Mouse (Mus musculus): ENCODE measurements around the gene Fsd1. TPM values are rescaled to one million over a fixed set of nuclear protein-coding genes. Genes with fewer than 3 reads are reported as not detected.

Fsd1 gene
- polyA plus RNA-seq, 1 experiment from 2014 or later, result 9.7 TPM

DNA sequence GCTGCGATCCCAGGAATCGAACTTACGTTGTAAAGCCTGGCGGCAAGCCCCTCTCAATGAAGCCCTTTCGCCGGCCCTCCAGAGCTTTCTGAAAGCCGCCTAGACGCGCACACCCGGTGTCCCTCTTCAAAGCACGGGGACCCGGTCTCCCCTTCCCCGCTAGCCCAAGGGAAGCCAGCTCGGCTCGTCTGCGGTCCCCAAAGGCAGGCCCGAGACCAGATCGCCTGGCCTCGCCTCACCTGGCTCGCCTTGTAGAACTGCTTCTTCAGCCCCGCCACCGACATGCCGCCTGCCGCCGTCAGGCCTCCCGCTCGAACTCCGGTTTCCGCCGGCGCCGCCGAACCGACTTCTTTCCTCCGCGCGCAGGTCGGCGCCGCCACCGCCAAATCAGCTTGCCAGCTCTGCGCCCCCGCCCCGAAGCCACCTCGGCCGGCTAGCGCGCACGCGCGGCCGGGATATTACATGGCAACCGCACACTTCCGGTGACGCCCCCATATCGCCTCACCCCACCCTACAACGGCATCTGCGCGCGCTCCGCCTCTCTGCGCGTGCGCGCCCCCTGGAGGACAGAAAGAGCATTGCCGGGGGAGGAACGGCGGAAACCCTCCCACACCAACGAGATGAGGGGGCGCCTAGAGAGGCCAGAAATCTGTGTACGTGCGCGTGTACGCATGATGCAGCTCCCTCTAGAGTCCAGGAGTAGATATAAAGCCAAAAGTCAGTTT is 50.0 kb downstream of the Fsd1 start, which contains the start of gene Sh3gl1:
Sh3gl1 (minus strand) TSS at position 460 of the 725 bp plus-strand sequence.
- Histone ChIP-seq H3K36me3 (ENCODE audit: control insufficient read depth, insufficient read depth, low read length) (peaks cover 4% of the 10 kb centered on the region; the same call in 1 of the 2 replicates), H3K4me1 (ENCODE audit: control insufficient read depth, insufficient read depth, low read length) (peaks cover 40% of the 10 kb centered on the region), H3K4me3 (ENCODE audit: low read length) (peak within 1 kb of the TSS; percentile 94), H3K9me3 (ENCODE audit: control insufficient read depth, low read length) (no peaks in the 10 kb centered on the region), H3K27ac (ENCODE audit: low read length) (peak within 1 kb of the TSS; percentile 89), H3K4me2 (ENCODE audit: low read depth, low read length) (peak within 1 kb of the TSS; percentile 70), H3K27me3 (replicated peaks; ENCODE audit: control insufficient read depth, insufficient read depth, low read length) (no peaks in the 10 kb centered on the region), H3K9ac (ENCODE audit: low read depth, low read length) (peak within 1 kb of the TSS; percentile 96)
- peak; percentile 86 for ATAC-seq
- WGBS, result under 1% methylated on average over 73 of the region's 74 CpGs

DNA sequence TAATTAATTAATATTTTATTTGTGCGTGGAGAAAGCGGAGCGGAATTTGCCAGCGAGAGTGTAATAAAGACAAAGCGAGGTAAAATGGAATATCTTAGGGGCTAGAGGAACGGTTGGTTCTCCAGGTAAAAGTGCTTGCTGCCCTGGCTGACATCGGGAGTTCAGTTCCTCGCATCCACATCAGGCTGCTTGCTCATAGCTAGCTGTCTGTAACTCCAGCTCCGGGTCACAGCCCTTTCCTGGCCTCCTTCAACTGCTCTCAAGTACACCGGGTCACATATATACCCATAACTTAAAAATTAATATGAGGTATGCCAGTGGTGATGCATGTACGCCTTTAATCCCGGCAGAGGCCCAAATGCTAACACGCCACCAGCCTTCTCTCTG is 50.6 kb downstream of the Fsd1 start:
- WGBS, result 36% methylated on average over 13 of the region's 13 CpGs
- peaks cover 44% of the 10 kb centered on the region for H3K4me1 ChIP-seq (ENCODE audit: control insufficient read depth, insufficient read depth, low read length)
- peak; percentile 2; the same call in 1 of the 2 replicates for ATAC-seq
- peak overlapping the region; percentile 29; the same call in 1 of the 2 replicates for H3K27ac ChIP-seq (ENCODE audit: low read length)
- H3K4me3 ChIP-seq (ENCODE audit: low read length), result peak overlapping the region; percentile 40
- peaks cover 4% of the 10 kb centered on the region; the same call in 1 of the 2 replicates for H3K36me3 ChIP-seq (ENCODE audit: control insufficient read depth, insufficient read depth, low read length)
- H3K4me2 ChIP-seq (ENCODE audit: low read depth, low read length), result peak overlapping the region; percentile 54
- H3K9me3 ChIP-seq (ENCODE audit: control insufficient read depth, low read length), result no peaks in the 10 kb centered on the region
- no peaks in the 10 kb centered on the region for H3K27me3 ChIP-seq (replicated peaks; ENCODE audit: control insufficient read depth, insufficient read depth, low read length)
- H3K9ac ChIP-seq (ENCODE audit: low read depth, low read length), result peak overlapping the region; percentile 62

DNA sequence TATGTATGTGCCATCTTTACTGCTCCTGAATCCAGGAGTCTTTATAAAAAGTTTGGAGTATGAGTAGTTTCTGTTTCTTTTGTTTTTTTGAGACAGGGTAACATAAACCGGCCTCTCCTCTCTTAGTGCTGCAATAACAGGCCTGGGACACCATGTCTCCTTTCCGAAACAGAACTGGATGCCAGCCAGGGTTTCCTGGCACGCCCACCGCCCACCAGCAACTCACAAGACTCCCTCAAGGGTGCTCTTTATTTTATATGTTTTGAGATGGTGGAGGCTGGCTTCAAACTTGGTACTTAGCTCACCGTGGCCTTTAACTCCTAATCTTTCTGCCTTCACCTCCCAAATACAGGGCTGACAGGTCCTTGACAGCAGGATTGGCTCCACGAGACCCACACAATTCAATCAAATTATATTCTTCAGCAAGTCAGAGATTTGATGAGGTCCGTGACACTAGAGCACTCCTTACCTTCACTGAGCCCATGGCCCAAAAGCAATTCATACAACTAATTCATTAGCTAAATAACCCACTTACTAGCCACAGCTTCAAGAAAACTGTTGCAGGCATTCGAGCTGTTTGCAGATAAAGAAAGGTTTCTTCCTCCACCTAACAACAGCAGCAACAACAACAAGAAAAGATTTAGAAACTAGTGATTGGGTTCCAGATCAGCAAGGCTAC is 52.4 kb downstream of the Fsd1 start:
- Histone ChIP-seq H3K27me3 (replicated peaks; ENCODE audit: control insufficient read depth, insufficient read depth, low read length) (no peaks in the 10 kb centered on the region), H3K27ac (ENCODE audit: low read length) (no peak overlapping the region), H3K36me3 (ENCODE audit: control insufficient read depth, insufficient read depth, low read length) (peaks cover 4% of the 10 kb centered on the region; the same call in 1 of the 2 replicates), H3K9me3 (ENCODE audit: control insufficient read depth, low read length) (no peaks in the 10 kb centered on the region), H3K4me2 (ENCODE audit: low read depth, low read length) (no peak overlapping the region), H3K4me3 (ENCODE audit: low read length) (no peak overlapping the region), H3K4me1 (ENCODE audit: control insufficient read depth, insufficient read depth, low read length) (peaks cover 31% of the 10 kb centered on the region), H3K9ac (ENCODE audit: low read depth, low read length) (no peak overlapping the region)
- WGBS, result 90% methylated on average over 8 of the region's 8 CpGs
- ATAC-seq, result no peak

DNA sequence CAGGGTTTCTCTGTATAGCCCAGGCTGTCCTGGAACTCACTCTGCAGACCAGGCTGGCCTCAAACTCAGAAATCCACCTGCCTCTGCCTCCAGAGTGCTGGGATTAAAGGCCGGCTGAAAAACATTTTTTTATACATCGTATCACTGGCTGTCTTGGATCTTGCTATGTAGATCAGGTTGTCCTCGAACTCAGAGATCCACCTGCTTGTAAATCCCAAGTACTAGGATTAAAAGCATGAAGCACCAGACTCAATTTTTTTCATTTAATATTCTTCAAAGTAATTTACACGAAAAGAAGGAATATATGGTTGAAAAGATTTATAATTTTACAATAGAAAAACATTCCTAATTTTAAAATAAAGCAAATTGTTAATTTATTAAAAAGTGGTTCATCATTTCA is 53.0 kb downstream of the Fsd1 start:
- H3K4me1 ChIP-seq (ENCODE audit: control insufficient read depth, insufficient read depth, low read length), result peaks cover 25% of the 10 kb centered on the region
- 77% methylated on average over 4 of the region's 4 CpGs for WGBS
- H3K9ac ChIP-seq (ENCODE audit: low read depth, low read length), result 0 out of 2 replicates have a peak overlapping the region, but pooled peaks have one; percentile 58
- ATAC-seq, result no peak
- peak overlapping the region; percentile 38; the same call in 1 of the 2 replicates for H3K4me2 ChIP-seq (ENCODE audit: low read depth, low read length)
- peaks cover 4% of the 10 kb centered on the region for H3K36me3 ChIP-seq (ENCODE audit: control insufficient read depth, insufficient read depth, low read length)
- peak overlapping the region; percentile 87 for H3K4me3 ChIP-seq (ENCODE audit: low read length)
- no peaks in the 10 kb centered on the region for H3K9me3 ChIP-seq (ENCODE audit: control insufficient read depth, low read length)
- no peak overlapping the region for H3K27ac ChIP-seq (ENCODE audit: low read length)
- no peaks in the 10 kb centered on the region for H3K27me3 ChIP-seq (replicated peaks; ENCODE audit: control insufficient read depth, insufficient read depth, low read length)

DNA sequence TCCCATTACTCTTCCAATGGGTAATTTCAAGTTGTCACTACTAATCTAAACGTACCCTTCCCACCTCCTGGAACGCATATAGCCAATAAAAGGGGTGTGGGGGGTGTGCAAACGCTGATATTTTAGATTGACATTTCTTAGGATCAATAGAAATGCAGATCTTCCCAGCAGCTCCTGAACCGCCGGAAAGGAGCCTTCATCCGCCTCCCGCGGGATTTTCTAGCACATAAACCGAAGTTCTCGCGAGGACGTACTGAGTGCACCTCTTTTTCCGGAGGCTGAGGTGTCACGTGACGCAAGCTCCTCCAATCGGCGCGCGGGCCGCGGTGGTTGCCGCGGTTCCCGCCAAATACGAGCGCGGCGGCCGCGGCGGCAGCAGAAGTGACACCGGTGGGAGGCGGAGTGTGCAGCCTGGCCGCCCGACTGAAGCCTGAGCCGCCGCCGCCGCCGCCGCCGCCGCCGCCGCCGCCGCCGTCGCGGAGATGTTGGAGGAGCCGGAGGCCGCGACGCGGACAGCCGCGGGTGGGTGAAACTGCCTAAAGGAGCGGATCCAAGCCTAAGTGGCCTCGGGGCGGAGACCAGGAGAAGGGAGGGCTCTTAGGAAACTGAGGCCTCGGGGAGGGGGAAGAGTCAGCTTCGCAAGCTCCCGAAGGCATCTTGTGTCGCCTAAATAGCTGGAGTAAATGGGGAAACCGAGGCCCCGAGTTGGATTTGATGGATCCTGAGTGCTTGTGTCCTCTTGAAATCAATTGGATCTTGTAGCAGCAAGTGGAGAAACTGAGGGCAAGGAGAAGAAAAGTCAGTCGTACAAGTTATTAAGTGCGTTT is 53.9 kb downstream of the Fsd1 start, which contains the start of gene Chaf1a:
Chaf1a (plus strand) TSS at position 410 of the 827 bp plus-strand sequence.
- H3K4me2 ChIP-seq (ENCODE audit: low read depth, low read length), result peak within 1 kb of the TSS; percentile 85
- peak within 1 kb of the TSS; percentile 86 for H3K27ac ChIP-seq (ENCODE audit: low read length)
- H3K9ac ChIP-seq (ENCODE audit: low read depth, low read length), result peak within 1 kb of the TSS; percentile 88
- H3K36me3 ChIP-seq (ENCODE audit: control insufficient read depth, insufficient read depth, low read length), result no peaks in the 10 kb centered on the region; the same call in 1 of the 2 replicates
- H3K27me3 ChIP-seq (replicated peaks; ENCODE audit: control insufficient read depth, insufficient read depth, low read length), result no peaks in the 10 kb centered on the region
- peak; percentile 87 for ATAC-seq
- H3K9me3 ChIP-seq (ENCODE audit: control insufficient read depth, low read length), result no peaks in the 10 kb centered on the region
- under 1% methylated on average over 68 of the region's 68 CpGs for WGBS
- peaks cover 16% of the 10 kb centered on the region for H3K4me1 ChIP-seq (ENCODE audit: control insufficient read depth, insufficient read depth, low read length)
- peak within 1 kb of the TSS; percentile 87 for H3K4me3 ChIP-seq (ENCODE audit: low read length)

DNA sequence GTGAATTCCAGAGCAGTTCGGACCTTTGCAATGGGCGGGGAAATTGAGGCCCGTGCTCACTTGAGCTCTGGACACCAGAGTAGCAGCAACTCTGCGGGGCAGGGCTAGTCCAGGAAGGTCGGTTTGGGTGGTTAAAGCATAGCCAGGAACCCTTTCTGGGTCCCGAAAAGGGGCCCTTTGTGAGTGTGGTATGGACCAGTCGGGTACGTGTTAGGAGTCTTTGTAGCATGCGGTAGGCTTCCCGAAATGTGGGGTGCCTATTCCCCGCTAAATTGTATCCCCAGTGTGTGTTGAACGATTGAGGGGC is 54.5 kb downstream of the Fsd1 start:
- WGBS, result under 1% methylated on average over 12 of the region's 12 CpGs
- no peaks in the 10 kb centered on the region for H3K27me3 ChIP-seq (replicated peaks; ENCODE audit: control insufficient read depth, insufficient read depth, low read length)
- peak overlapping the region; percentile 86 for H3K27ac ChIP-seq (ENCODE audit: low read length)
- ATAC-seq, result no peak
- peak overlapping the region; percentile 85 for H3K4me2 ChIP-seq (ENCODE audit: low read depth, low read length)
- H3K9ac ChIP-seq (ENCODE audit: low read depth, low read length), result peak overlapping the region; percentile 88
- H3K36me3 ChIP-seq (ENCODE audit: control insufficient read depth, insufficient read depth, low read length), result no peaks in the 10 kb centered on the region; the same call in 1 of the 2 replicates
- H3K4me3 ChIP-seq (ENCODE audit: low read length), result peak overlapping the region; percentile 87
- H3K9me3 ChIP-seq (ENCODE audit: control insufficient read depth, low read length), result no peaks in the 10 kb centered on the region
- peaks cover 14% of the 10 kb centered on the region for H3K4me1 ChIP-seq (ENCODE audit: control insufficient read depth, insufficient read depth, low read length)

Other genes with a start within 250 kb of the Fsd1 start
- gene Adgre4, start 236.5 kb upstream of the Fsd1 start, polyA plus RNA-seq (2015; fragmentation: Nextera tagmentation; extraction: Ambion mirVana), result 1.2 and 1.4 TPM in 2 replicates
- 5.1 and 5.7 TPM in 2 replicates for gene Zfp119a, start 107.6 kb upstream of the Fsd1 start, polyA plus RNA-seq (2015; fragmentation: Nextera tagmentation; extraction: Ambion mirVana)
- 7.9 and 10.8 TPM in 2 replicates for gene Zfp959, start 94.4 kb upstream of the Fsd1 start, polyA plus RNA-seq (2015; fragmentation: Nextera tagmentation; extraction: Ambion mirVana)
- gene Zfp119b, start 37.0 kb upstream of the Fsd1 start, polyA plus RNA-seq (2015; fragmentation: Nextera tagmentation; extraction: Ambion mirVana), result 4.1 and 4.4 TPM in 2 replicates
- 2.6 and 2.9 TPM in 2 replicates for gene Ebi3, start 33.9 kb upstream of the Fsd1 start, polyA plus RNA-seq (2015; fragmentation: Nextera tagmentation; extraction: Ambion mirVana)
- 19.7 and 21.5 TPM in 2 replicates for gene Yju2, start 27.4 kb upstream of the Fsd1 start, polyA plus RNA-seq (2015; fragmentation: Nextera tagmentation; extraction: Ambion mirVana)
- gene Shd, start 16.0 kb upstream of the Fsd1 start, polyA plus RNA-seq (2015; fragmentation: Nextera tagmentation; extraction: Ambion mirVana), result 8.6 and 9.0 TPM in 2 replicates
- gene Stap2, start 19.1 kb downstream of the Fsd1 start, polyA plus RNA-seq (2015; fragmentation: Nextera tagmentation; extraction: Ambion mirVana), result 65.6 and 79.6 TPM in 2 replicates
- gene Mpnd, start 19.2 kb downstream of the Fsd1 start, polyA plus RNA-seq (2015; fragmentation: Nextera tagmentation; extraction: Ambion mirVana), result 77.5 and 80.8 TPM in 2 replicates
- gene Sh3gl1, start 50.1 kb downstream of the Fsd1 start, polyA plus RNA-seq (2015; fragmentation: Nextera tagmentation; extraction: Ambion mirVana), result 120 and 131 TPM in 2 replicates
- gene Chaf1a, start 53.9 kb downstream of the Fsd1 start, polyA plus RNA-seq (2015; fragmentation: Nextera tagmentation; extraction: Ambion mirVana), result 15.6 and 16.7 TPM in 2 replicates
- 31.6 and 34.3 TPM in 2 replicates for gene Ubxn6, start 88.5 kb downstream of the Fsd1 start, polyA plus RNA-seq (2015; fragmentation: Nextera tagmentation; extraction: Ambion mirVana)
- gene Hdgfl2, start 93.1 kb downstream of the Fsd1 start, polyA plus RNA-seq (2015; fragmentation: Nextera tagmentation; extraction: Ambion mirVana), result 69.3 and 75.0 TPM in 2 replicates
- gene Plin4, start 123.3 kb downstream of the Fsd1 start, polyA plus RNA-seq (2015; fragmentation: Nextera tagmentation; extraction: Ambion mirVana), result 0.11 and 0.23 TPM in 2 replicates
- gene Plin5, start 131.1 kb downstream of the Fsd1 start, polyA plus RNA-seq (2015; fragmentation: Nextera tagmentation; extraction: Ambion mirVana), result 0.48 and 0.57 TPM in 2 replicates
- 0.47 and 0.57 TPM in 2 replicates for gene Lrg1, start 135.5 kb downstream of the Fsd1 start, polyA plus RNA-seq (2015; fragmentation: Nextera tagmentation; extraction: Ambion mirVana)
- 0.81 and 0.99 TPM in 2 replicates for gene Sema6b, start 153.8 kb downstream of the Fsd1 start, polyA plus RNA-seq (2015; fragmentation: Nextera tagmentation; extraction: Ambion mirVana)
- gene Tnfaip8l1, start 176.0 kb downstream of the Fsd1 start, polyA plus RNA-seq (2015; fragmentation: Nextera tagmentation; extraction: Ambion mirVana), result 10.6 and 12.7 TPM in 2 replicates
- gene Mydgf, start 197.4 kb downstream of the Fsd1 start, polyA plus RNA-seq (2015; fragmentation: Nextera tagmentation; extraction: Ambion mirVana), result 119 and 121 TPM in 2 replicates
- 33.5 and 35.1 TPM in 2 replicates for gene Dpp9, start 232.4 kb downstream of the Fsd1 start, polyA plus RNA-seq (2015; fragmentation: Nextera tagmentation; extraction: Ambion mirVana)